Mouse (Mus musculus) cortical plate, adult 2 months (tissue): ENCODE results near the gene Adcy5. TPM values are rescaled to one million over a fixed set of nuclear protein-coding genes. Genes with fewer than 3 reads are reported as not detected.

Experiments used
- H3K27ac ChIP-seq: fragments of 200-500 bp; 2 replicates; pipeline ENCODE4 v1.5.1; 2012; ENCODE audit warnings: low read length, control low read depth, inconsistent platforms; ENCODE audit not compliant: insufficient read depth
- H3K4me1 ChIP-seq: fragments of 200-500 bp; 2 replicates; pipeline ENCODE4 v1.6.1; 2011; ENCODE audit warnings: low read length; ENCODE audit not compliant: control insufficient read depth, insufficient read depth
- H3K4me3 ChIP-seq: fragments of 200-500 bp; 2 replicates; pipeline ENCODE4 v1.5.1; 2011; ENCODE audit warnings: mild to moderate bottlenecking, low read length, control low read depth; ENCODE audit not compliant: insufficient read depth
- CTCF ChIP-seq: fragments of 200-500 bp; IDR thresholded peaks from 2 replicates; pipeline ENCODE4 v1.5.1; 2011; ENCODE audit warnings: mild to moderate bottlenecking, control low read depth, low read length; ENCODE audit not compliant: insufficient read depth; ENCODE audit errors: extremely low read depth
- POLR2A ChIP-seq: fragments of 200-500 bp; IDR thresholded peaks from 2 replicates; pipeline ENCODE4 v1.6.1; 2011; ENCODE audit warnings: mild to moderate bottlenecking, low read length, control low read depth; ENCODE audit not compliant: insufficient read depth; ENCODE audit errors: extremely low read depth
- polyA plus RNA-seq: library from polyadenylated mRNA; depleted of rRNA; stranded (reverse); fragments of >200 nt; gene quantifications from 2 replicates; pipeline ENCODE4 v1.2.3, GENCODE M21; 2012

The Adcy5 gene
- polyA plus RNA-seq, 1 experiment: 93.4 TPM

DNA sequence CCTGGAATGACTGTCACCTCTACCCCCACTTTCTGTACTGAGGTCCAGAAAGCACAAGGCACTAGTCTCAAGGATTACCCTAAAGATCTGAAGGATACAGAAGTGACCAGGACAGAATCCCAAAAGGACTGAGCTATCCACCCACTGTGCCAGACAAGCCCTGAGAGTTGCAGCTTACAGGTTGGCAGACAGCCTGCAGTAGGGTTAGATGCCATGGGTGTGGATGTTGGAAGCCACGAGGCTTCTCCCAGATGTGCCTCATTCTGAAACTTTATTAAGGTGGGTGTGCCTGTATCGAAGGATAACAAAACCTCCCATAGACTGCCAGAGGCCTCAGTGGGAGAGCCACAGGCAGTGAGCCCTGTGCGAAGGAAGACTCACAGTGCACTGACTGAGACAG is 23.8 kb downstream of the Adcy5 start:
- Histone ChIP-seq H3K4me1 (peaks cover 6% of the 10 kb centered on the region), H3K27ac (no peak overlapping the region), H3K4me3 (no peak overlapping the region)
- TF ChIP-seq CTCF: no peak
- no peak for TF ChIP-seq POLR2A

DNA sequence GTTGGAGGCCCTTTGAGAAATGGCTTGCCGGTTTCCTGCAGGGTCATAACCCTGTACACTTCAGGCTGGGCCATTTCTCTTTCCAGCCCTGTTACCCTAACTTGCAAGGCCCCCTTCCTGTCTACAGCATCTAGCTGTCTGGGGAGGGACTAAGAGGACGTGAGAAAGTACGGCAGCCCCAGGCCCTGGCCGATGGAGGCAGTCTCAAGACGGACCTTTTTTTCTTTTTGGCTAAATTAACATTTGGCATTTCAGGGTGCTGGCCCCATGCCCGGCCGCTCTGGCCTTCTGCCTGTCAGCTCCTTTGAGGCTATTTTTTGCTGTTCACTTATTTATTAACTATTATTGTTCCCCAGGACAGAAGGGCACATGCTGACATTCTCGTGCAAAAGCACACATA is 24.4 kb downstream of the Adcy5 start:
- TF ChIP-seq POLR2A (no peak), CTCF (no peak)
- no peak overlapping the region for H3K27ac ChIP-seq

DNA sequence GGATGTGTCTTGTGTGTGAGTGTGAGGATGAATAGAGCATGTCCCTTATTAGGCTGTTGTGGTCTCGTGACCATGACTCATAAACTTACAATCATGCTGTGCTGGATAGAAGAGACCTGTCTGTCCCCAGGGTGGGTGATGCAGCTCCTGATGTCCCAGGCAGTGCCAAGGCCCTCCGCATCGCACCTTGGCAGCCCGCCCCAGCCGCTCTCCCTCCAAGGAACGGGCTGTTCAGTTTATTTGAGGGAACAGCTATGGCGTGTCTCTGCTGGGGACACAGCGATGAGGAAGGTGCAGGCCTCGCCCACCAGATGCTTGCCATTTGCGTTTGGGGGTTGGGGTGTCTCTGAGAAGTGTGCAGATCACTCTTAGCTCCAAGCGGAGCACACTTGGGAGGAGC is 28.5 kb downstream of the Adcy5 start:
- TF ChIP-seq CTCF (no peak), POLR2A (no peak)
- Histone ChIP-seq H3K4me3 (no peak overlapping the region), H3K27ac (no peak overlapping the region), H3K4me1 (peaks cover 12% of the 10 kb centered on the region)

More for the DNA sequence above, 24.4 kb downstream of the Adcy5 start:
- peaks cover 7% of the 10 kb centered on the region for H3K4me1 ChIP-seq
- H3K4me3 ChIP-seq: no peak overlapping the region

GRCm38 (mm10) chr16:35188111-35188510 is 33.4 kb downstream of the Adcy5 start:
- TF ChIP-seq POLR2A: no peak
- no peak for TF ChIP-seq CTCF
- peaks cover 10% of the 10 kb centered on the region for H3K4me1 ChIP-seq

GRCm38 (mm10) chr16:35189420-35190141 is 34.9 kb downstream of the Adcy5 start:
- TF ChIP-seq POLR2A (no peak), CTCF (no peak)
- Histone ChIP-seq H3K4me1 (peaks cover 6% of the 10 kb centered on the region), H3K4me3 (no peak overlapping the region), H3K27ac (no peak overlapping the region)

More at GRCm38 (mm10) chr16:35188111-35188510, 33.4 kb downstream of the Adcy5 start:
- no peak overlapping the region for H3K4me3 ChIP-seq
- H3K27ac ChIP-seq: no peak overlapping the region

DNA sequence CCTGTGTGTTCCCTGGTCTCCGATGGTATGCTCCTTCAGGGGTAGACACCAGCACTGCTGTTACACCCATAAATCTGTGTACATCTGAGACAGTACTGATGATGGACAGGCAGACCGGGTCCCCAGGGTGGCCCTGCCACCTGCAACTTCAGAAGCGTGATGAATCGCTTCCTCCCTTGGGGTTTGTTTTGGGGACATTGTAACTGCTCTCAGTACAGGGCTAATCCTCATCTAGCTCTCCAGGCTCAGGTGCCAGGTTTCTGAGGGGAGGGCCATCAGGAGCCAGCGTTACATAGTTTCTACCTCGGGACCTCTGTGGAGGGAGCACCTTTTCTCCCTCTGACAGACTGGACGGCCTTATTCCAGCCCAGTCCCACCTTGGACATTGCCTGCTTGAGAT is 36.1 kb downstream of the Adcy5 start:
- peaks cover 6% of the 10 kb centered on the region for H3K4me1 ChIP-seq
- H3K27ac ChIP-seq: no peak overlapping the region
- H3K4me3 ChIP-seq: no peak overlapping the region
- TF ChIP-seq CTCF (no peak), POLR2A (no peak)

DNA sequence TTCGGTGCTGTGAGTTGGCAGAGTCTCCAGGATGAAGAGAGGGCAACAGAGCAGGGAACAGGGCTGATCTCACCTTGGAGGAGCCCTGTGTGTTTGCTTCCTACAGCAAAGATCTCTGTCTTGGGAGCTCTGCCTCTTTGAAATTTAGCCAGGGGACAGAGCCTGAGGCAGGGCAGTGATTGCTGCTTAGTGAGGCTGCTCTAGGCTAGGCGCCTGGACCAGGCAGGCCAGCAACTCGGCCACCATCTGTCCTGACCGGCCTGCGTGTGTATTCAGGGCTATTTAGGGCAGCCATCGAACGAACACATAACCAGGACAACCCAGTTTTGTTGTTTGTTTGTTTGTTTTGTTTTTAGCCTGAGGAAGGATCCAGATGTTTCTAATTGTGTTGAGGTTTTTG is 36.6 kb downstream of the Adcy5 start:
- peaks cover 6% of the 10 kb centered on the region for H3K4me1 ChIP-seq

DNA sequence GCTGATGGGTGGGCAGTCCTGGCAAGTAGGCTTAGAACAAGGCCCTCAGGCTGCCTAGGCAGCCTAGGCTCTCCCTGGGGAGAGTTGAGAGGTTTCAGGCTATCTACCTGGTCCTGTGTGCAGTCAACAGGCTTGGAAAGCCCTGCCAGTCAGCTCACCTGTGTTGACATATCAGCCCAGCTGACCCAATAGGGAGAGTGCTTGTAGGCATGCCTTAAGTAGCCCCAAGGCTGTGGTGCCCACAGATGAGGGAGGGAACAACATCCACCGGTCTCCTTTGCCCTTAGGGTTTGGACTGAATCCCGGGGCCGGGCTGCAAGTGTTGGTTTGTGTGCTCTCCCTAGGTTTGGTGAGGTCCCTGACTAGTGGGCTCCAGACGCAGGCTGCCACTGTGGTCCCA is 37.8 kb downstream of the Adcy5 start:
- Histone ChIP-seq H3K4me1 (peaks cover 6% of the 10 kb centered on the region), H3K4me3 (no peak overlapping the region), H3K27ac (peak overlapping the region; percentile 78; the same call in 1 of the 2 replicates)
- TF ChIP-seq CTCF: no peak
- TF ChIP-seq POLR2A: no peak

More for the DNA sequence above, 36.6 kb downstream of the Adcy5 start:
- Histone ChIP-seq H3K4me3 (no peak overlapping the region), H3K27ac (no peak overlapping the region)
- TF ChIP-seq CTCF: no peak
- TF ChIP-seq POLR2A: no peak

- Histone ChIP-seq H3K27ac (no peak overlapping the region), H3K4me1 (peaks cover 4% of the 10 kb centered on the region; the same call in 1 of the 2 replicates), H3K4me3 (no peak overlapping the region)
- TF ChIP-seq POLR2A (no peak), CTCF (no peak)
Measured at GRCm38 (mm10) chr16:35193357-35193756, 38.7 kb downstream of the Adcy5 start.
